Mouse (Mus musculus): ENCODE data around the gene Pde4b.

Gene Pde4b

DNA sequence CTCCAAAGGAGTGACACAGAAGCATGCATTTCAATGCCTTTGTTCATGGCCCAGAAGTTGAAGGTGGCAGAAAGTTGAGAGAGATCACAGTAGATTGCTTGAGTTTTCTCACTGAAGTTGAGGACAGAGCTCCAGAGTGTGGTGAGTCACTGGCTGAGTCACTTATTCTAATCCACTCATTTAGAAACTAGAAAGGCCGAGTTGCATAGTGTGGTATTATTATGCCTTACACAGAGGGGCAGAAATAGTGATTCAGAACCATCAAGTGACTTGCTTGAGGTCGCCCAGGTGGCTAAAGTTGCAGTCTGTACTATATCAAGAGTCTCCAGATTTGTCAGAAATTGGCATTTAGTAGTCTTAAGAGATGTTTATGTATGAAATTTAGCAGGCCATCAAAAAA is 306.3 kb downstream of the Pde4b start:
- no peak for DNase-seq (ENCODE audit: low read depth in 2 of 2, low spot score in 2 of 2)

DNA sequence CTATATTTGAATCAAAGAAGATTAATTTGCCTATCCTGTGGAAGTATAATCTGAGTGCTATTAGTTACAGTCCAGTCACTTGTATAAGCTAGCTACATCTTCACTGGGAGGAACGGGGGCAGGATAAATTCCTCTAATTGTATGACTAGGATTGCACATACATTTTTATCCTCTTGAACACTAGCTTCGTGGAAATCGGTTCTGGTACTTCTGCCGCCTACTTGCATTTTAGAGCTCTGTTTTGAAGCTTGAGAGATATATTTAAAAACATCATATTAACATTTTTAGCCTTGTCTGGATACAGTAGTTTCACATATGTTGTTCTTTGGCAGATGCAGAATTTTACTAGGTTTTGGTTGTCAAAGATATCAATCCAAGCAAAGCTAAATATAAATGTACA is 310.0 kb downstream of the Pde4b start:
- no peak for DNase-seq (ENCODE audit: low read depth in 2 of 2, low spot score in 2 of 2)

DNA sequence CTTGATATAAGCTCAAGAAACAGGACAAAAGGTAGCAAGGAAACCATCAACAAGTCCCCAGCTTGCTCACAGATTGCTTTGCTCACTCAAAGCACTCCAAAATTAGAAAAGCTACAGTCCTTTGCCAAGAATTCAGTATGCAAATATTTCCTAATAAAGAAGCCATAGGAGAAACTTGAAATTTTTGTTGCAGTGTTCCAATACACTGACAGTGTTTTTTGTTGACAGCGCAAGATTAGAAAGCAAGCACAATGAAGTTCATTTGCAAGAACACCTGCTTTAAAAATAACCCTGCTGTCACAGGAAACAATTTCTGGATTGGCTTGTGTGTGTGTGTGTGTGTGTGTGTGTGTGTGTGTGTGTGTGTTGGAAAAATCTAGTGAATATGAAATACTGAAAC is 311.2 kb downstream of the Pde4b start:
- DNase-seq (ENCODE audit: low read depth in 2 of 2, low spot score in 2 of 2) = no peak

DNA sequence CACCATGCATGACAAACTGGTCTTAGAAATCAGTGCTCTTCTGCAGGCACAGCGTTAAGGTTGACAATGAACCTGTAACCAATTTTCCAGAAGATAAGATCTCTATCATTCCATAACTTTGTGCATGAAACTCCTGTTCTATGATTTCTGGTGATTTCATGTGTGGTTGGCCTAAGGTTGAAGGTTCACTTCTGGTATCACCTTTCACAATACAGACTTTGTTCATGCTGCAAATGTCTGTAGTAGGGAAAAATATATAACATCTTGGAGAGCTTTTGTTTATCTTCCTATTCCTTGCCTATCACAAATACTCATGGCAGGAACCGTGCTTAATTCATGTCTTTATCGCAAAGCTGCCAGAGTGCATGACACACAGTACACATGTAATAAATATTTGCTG is 319.5 kb downstream of the Pde4b start:
- DNase-seq (ENCODE audit: low read depth in 2 of 2, low spot score in 2 of 2) = no peak

DNA sequence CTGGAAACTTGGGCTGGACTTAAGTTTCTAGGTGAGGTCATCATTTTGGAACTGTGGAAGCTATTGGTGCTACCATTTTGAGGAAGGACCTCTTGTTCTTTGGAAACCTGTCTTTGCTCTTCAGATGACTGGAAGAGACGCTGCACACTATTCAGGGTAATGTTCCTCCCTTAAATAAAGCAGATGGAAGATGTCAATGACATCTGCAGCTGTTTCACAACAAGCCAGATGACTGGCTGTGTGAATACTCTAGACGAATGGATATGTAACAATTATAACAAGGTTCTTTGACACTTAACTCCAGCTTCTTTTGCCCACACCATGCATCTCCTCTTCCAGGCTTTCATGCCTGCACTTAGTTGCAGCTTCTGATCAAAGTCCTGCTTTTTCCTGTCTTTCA is 320.8 kb downstream of the Pde4b start:
- DNase-seq (ENCODE audit: low read depth in 2 of 2, low spot score in 2 of 2) = no peak

DNA sequence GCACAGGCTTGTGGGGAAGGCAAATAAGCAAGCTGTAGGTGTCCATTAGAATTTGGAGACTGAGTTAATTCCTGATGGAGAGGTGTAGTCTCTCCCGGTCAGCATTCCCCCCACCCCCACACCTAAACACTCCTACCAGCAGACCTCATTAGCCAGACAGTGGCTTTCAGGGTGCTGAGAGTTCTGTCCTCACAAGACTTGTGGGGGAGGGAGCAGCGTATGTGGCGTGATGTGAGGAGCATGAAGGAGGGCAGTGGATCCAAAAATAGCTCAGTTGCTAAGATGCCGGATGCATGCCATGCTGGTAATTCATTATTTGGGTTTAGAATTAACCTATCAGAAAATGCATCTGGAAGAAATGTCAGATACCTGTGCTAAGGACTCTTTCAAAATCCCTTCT is 321.6 kb downstream of the Pde4b start:
- no peak for DNase-seq (ENCODE audit: low read depth in 2 of 2, low spot score in 2 of 2)

DNA sequence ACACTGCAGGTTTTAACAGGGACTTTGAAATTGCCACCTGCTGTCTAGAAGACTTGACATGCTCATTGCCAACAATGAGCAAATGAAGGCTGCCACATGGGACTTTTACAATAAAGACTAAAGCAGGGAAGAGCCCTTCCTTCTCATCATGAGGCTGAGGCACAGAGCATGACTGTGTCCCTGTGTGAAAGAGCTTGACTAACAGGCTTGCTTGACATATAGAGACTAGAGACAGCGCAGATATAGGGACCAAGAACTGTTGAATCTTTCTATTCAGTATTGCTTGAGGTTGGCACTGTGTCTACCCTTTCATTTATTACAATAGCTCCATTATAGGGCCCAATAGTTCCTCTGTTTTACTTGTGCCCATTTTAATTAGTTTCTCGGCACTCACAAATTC is 325.8 kb downstream of the Pde4b start:
- DNase-seq (ENCODE audit: low read depth in 2 of 2, low spot score in 2 of 2) = no peak

DNA sequence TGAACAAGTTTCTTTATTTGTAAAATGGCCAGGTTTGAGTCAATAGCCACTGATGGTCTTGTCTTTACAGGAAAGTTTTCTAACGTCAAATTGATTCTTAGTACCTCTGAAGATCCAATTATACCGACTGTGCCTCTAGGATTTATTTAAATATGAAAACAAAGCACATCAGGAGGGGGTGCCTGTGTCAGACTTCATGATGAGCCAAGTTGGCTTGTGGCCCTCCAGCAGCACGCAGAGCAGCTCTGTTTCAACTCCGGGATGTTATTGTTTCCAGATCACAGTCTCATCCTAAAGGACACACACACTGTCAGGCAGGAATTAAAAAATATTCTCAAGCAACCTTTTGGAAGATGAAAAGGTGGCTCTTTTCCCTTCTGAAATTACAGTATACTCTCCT is 326.5 kb downstream of the Pde4b start:
- no peak for DNase-seq (ENCODE audit: low read depth in 2 of 2, low spot score in 2 of 2)

DNA sequence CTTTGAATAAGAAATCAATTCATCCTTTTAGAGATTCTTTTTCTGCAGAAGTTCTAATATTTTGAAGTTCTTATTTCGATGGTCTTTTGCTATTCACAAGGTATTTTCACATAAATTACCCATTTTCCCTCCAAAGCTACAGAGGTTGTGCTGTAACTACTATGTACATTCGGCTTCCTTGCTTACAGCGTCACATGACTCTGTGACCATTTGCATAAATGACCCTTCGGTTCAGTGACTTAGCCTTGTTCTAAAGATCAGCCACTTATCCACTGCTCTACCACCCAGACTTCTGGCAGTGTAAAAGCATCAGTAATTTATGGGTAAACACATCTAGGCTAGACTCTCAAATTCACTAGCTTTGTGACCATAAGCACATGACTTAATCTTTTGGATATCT is 327.3 kb downstream of the Pde4b start:
- no peak for DNase-seq (ENCODE audit: low read depth in 2 of 2, low spot score in 2 of 2)

DNA sequence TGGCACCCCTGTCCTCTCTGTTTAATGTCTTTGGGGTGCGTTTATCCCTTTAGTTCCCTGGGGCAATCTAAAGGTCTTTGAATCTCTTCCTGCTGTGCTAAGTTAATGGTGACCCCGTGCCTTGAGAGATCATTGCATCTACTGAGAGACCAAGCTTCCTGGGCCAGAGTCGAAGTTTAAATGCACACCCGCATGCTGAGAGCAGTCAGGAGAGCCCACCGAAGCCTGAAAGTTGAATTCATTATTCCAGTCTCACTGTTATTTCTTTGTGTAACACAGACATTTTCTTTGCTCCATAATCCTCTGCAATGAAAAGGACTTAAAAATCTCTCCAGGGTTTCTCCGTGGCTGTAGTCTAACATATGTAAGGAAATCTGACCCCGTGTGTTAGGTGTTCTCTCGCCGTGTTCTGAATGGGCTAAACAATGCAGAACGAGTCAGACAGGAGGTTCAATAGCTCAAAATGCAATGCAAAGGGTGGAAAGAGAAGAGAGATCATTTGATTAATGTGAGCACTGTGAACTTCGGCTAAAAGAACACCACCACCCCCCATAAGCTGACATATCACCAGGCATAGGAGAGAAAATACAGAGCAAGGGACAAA is 333.6 kb downstream of the Pde4b start:
- DNase-seq (ENCODE audit: low read depth in 2 of 2, low spot score in 2 of 2) = no peak

DNA sequence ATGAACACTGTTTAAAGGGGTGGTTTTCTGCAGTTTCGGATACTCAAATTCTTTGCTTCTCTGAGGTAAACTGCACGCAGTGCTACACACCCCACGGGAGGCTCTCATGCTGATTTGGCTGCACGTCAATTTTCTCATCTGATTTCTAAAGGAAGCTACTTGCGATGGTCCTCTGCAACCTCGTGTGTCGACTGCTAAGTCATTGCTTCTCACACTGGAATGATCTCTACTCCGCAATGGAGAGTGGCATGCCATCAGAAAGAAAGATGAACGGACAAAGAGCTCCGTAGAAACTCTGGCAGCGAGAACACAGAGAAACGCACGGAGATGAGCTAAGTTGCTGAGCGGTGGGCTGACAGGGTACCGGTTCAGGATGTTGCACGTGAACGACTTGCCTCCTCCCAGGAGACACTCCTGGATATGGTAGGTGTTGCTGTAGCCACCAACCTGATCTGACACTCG is 334.1 kb downstream of the Pde4b start:
- no peak for DNase-seq (ENCODE audit: low read depth in 2 of 2, low spot score in 2 of 2)

DNA sequence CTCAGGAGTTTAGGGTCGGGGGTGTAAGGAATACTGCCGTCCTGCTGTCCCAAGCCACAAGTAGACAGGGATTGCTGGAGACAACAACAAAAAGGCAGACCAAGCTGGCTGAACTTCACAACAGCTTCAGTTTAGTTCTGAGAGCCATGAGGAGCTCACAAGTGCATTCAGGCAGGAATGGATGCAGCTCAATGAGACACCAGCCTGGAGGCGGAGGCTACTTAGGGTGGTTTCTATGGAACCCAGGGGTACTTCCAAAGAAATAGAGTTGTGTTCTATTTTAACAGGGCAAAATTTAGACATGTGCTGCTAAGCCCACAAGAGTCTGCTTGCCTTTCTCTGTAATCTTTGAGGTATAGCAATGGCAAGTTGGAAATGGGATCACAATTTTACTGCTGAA is 336.8 kb downstream of the Pde4b start:
- DNase-seq (ENCODE audit: low read depth in 2 of 2, low spot score in 2 of 2) = no peak

DNA sequence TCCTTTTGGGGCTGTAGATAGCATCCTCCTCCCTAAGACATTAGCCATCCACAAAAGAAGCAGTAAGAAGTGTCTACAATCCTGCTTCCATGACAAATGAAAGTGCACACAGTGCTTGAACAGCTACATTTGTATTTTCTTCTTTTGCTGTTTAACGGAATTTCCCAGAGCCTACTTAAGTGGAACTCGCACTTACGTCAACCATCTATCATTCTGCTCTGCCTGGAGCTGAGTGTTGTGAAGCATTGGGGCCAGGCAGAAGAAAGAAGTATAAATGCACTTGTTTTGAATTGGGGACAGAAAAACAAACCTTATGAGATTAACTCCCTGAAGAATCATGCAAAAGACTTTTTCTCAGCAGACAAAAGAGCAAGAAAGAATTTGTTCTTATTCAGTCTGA is 338.1 kb downstream of the Pde4b start:
- DNase-seq (ENCODE audit: low read depth in 2 of 2, low spot score in 2 of 2) = no peak

DNA sequence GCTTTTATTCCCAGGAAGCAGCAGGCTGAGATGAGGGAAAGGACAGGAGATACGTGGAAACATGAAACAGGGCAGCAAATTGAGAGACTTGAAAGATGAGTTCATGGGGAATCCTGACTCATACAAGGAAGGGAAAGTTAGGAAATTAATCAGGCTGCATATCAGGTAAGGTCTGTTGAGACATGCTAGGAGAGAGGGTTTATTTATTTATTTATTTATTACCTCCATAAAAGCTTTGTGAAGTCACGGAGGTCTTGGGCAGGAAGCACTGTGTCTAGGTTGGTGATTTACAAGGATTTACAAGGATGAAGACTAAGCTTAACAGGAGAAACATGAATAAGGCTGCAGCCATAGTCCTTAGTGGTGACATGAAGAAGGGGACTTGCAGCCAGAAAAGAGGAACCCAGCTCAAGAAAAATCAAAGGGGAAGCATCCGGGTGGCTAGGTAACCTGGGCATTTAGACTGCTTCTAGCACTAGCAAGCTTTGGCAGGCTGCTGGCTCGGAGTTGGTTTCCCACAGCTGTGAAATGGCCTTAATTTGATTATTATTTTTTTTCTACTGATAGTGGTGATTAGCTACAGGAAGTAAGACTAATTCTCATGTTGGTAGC is 342.5 kb downstream of the Pde4b start:
- no peak for DNase-seq (ENCODE audit: low read depth in 2 of 2, low spot score in 2 of 2)

DNA sequence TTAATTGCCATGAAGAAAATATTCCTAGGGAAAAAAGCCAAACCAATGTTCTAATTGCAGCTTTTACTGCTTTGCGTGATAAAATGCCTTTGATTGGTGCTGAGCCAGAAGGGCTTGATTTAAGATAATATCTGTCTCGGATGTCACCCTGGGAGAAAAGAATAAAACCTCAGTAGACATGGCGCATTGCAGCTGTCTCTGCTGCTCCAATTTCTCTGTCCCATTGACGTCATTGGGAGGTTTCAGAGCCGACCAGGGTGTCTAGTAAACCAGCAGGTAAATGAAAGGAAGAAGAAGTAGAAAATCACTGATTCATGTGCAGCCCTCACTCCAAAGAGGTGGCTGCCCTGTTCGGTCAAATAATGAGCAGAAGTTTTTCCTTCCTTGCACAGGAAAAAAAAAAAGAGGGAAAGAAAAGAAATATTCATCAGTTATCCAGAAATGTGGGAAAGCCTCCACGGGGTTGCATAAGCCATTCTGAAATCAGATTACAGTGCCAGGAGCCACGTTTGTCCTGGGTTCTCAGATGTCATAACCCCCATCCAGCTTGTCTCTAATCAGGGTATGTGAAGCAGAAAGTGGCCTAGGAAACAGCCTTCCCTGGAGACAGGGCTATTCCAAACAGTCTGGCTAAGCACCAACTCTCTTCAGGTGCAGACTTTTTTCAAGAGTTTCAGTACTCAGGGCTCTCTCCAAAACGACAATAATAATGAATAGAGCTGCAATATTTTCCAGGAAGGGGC is 344.9 kb downstream of the Pde4b start:
- no peak for DNase-seq (ENCODE audit: low read depth in 2 of 2, low spot score in 2 of 2)

DNA sequence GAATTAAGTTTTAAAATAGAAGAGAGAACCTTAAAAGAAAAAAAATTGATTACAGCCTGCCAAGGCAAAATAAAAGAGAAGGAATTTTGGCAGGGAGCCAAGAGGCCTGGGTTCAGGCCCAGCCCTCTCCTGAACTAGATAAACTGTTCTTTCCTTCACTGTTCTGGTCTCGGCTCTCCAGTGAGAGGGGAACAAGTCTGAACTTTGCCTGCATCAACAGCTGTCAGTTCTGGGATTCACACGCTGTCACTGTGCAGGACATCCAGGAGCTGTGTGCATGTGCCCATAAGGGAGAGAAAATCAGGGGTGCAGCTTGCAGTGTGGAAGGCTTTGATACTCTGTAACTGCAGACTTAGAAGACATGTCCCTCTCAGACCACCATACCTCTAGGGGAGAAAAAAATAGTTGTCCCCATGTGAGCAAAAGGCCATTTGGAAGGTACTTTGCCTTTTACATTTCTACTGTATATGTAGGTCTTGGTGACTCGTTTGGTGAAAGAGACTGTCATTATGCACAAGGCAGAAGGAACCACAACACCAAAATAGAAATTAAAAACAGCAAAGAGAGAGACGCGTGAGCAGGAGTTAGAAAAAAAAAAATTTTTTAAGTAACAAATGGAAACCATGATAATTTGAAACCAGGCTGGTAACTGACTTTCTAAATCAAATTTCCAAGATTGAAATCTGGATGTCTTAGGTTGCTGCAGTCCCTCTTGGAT is 352.2 kb downstream of the Pde4b start:
- no peak for DNase-seq (ENCODE audit: low read depth in 2 of 2, low spot score in 2 of 2)

DNA sequence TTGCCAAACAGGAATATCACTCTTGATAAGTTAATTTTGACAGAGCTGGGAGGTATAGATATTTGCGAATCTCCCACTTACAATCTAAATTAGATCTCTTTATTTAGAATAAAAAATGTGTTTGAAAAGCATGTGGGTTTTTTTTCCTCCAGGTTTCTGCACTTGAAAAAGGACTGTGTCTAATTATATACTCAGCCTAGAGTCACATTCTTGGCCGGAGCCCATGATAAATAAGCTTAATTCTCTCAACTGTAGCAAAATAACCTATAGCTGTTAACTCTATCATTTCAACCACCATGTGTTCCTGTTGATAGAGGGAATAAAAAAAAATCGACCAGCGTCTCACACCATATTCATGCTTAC is 352.8 kb downstream of the Pde4b start:
- no peak for DNase-seq (ENCODE audit: low read depth in 2 of 2, low spot score in 2 of 2)

DNA sequence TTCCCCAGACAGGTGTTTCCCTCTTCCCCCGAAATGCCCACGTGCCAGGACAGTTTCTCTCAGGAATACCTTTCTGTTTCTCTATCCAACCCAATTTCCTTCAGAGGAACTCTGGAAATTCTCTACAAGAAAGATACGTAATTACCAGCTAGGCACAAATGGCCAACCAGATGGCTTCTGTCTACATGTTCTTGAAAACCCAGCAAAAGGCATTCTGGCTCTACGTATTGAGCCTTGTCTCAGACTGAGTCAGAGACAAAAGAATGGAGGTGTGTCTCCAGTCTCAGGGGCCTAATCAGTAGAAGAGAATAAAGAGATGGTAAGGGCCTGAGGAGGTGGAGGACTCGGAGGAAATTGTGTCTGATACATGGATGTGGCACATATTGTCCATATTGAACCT is 356.2 kb downstream of the Pde4b start:
- no peak for DNase-seq (ENCODE audit: low read depth in 2 of 2, low spot score in 2 of 2)

DNA sequence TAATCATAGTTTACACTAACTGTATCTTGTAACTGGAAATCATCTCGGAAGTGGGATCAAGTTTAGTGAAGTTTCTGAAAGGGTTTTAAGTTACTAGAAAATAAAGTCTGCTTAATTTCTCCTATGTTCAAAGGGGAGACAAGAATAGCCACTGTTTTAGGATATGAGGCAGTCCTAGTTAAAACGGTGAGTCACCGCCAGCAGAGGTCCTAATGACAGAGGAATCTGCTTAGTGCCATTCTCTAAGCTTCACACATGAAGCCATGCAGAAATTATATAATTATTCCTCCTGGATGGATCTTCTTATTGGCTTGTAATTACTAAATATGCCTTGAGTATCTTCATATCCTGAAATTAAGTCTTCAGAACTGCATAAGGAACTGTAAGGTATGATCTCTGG is 357.2 kb downstream of the Pde4b start:
- DNase-seq (ENCODE audit: low read depth in 2 of 2, low spot score in 2 of 2) = no peak

DNA sequence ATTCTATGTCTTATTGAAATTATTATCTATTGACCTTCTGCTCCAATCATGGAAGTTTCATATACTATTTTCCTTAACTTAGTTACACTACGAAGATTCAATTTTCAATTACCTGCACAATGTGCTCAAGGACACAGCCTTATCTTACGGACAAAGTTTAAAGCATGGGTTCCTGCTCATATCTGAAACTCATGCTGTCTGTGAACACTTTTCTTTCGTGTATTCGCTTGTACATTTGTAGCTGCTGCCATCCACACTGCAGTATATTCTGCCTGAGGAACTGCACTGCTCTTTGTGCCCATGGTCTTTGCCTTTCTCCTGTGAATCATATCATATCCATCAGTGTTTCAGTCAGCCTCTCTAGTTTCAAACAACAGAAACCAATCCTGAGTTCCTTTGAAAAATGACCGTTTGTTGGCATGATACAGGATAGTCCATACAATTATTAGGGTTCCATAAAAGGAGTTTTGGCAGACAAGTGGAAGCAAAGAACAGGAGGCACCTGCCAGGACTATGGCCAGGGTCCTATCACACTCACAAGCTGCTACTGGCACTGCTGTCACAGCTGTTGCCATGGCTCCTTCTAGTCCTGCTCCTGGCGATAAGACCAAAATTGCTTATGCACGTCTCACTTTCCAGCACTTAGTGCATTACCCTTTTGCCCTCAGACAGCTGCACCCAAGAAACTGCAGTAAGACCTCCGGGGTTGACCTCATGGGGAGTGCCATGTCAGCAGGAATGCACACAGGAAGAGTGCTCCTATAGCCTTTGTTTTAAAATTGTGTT is 359.0 kb downstream of the Pde4b start:
- no peak for DNase-seq (ENCODE audit: low read depth in 2 of 2, low spot score in 2 of 2)

DNA sequence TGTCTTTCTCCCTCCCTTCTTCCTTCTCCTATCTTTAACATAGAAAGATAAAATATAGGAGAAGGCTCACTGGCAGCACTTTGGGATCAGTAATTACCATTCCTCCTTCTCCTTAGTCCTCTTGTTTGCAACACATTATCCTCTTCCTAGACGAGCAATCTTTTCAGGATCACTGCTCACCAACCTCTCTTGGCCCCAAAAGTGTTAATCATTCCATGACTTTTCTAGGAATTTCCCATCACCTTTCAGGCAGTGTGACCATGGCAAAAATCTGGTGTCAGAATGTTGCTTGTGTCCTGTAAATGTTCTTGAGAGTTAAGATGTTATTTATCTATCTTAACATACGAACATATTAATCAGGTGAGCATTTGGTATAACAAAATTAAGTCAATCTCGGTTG is 369.1 kb downstream of the Pde4b start:
- no peak for DNase-seq (ENCODE audit: low read depth in 2 of 2, low spot score in 2 of 2)
